Mouse (Mus musculus): ENCODE data around the gene Bcar3. TPM values are rescaled to one million over a fixed set of nuclear protein-coding genes. Genes with fewer than 3 reads are reported as not detected.
A peak's percentile ranks its signal among the peaks of the same experiment; 100 is the strongest.

Bcar3 gene
- polyA plus RNA-seq, 1 experiment from 2014 or later, result 23.4 TPM

DNA sequence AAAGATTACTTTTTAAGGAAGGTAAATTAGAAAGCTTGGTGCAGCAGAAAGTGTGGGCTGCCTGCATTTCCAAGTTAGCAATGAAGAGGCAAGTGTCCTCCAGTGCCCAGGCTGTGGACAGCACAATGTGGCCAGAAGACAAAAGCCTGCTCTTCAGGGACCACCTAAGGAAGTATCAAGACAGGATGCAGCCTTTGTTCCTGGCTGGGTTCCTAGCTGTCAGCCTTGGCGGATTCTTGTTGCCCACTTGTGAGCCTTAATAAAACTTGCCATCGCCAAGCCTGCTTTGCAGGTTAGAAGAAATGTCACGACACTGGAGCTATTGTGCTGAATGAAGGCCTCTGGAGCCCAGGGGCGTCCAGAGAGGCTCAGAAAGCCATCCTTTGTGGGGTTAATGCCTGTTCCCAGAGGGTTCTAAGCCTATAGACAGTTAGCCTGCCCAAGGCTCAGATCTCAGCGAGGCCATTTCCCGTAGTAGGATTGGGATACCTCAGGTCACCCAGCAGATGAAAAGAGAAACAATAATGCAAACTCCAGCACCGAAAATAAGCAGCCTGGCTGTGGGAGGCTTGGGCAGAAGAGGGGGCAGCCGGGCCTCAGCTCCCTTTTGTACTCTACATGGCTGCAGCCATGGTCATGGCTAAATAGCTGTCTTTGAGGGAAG is 167.0 kb downstream of the Bcar3 start:
- 65% methylated on average over 8 of the region's 8 CpGs for WGBS
- Histone ChIP-seq H3K9ac (no peak overlapping the region), H3K4me1 (replicated peaks) (peaks cover 11% of the 10 kb centered on the region), H3K36me3 (no peaks in the 10 kb centered on the region), H3K27me3 (replicated peaks) (no peaks in the 10 kb centered on the region), H3K4me2 (replicated peaks) (no peak overlapping the region), H3K9me3 (no peaks in the 10 kb centered on the region), H3K27ac (peak overlapping the region; percentile 0; the same call in 1 of the 2 replicates), H3K4me3 (replicated peaks) (no peak overlapping the region)
- ATAC-seq, result no peak

DNA sequence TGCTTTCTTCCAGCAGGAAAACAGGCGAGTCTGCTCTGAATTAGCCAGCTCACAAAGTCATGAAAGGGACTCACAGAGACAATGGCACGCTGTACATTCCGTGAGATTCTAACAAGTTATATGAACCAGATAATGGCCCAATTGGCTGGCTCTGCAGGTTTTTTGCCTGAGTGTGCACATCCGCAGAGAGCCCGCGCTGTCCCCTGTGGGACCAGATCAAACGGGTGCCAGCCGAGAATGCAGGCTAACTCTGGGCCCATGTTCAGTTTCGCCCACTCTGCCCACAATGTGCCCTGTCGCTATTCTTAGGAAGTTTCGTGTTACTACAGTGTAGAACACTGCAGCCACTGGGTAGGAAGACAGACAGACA is 167.6 kb downstream of the Bcar3 start:
- Histone ChIP-seq H3K27ac (no peak overlapping the region), H3K9me3 (no peaks in the 10 kb centered on the region), H3K36me3 (no peaks in the 10 kb centered on the region), H3K4me1 (replicated peaks) (peaks cover 11% of the 10 kb centered on the region), H3K9ac (no peak overlapping the region), H3K27me3 (replicated peaks) (no peaks in the 10 kb centered on the region), H3K4me3 (replicated peaks) (no peak overlapping the region), H3K4me2 (replicated peaks) (no peak overlapping the region)
- 80% methylated on average over 11 of the region's 11 CpGs for WGBS
- ATAC-seq, result no peak

DNA sequence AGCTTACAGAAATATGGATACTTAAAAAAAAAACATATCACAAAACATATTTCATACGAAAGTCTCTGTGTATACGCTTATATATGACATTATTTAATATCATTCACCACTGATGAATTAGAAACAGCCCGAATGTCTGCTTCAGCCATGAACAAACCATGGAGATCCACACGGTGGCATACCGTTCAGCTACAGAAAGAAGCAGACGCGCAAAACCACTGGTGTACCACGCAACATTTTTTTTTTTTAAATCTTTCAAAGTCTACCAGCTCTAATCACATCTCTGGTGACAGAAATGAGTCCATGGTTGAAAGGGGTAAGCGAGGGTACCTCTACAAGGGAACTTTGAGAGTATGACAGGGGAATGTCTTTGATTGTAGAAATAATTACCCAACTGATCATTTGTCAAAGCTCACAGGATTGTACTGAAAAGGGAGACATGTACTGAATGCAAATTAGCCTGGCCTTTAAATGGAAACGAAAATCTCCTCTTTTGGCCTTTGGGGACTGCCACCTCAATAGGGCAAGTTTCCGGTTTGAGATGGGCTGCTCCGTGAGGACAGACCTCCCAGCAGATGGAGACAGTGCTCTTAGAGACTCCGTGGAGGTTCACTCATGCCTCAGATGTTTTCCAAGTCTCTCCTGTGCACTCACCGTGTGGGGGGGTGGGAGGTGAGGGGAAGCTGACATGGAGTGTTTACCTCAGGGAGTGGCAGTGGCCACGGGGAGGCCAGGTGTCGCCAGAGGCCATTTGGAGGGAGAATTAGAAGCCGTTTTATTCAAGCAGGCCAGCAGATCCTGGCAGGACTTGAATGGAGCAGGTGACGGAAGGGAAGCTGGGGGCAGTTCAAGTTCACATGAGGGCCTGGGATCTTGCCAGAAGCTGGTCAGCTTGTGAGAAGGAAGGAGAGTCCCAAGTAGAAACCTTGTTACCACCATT is 168.3 kb downstream of the Bcar3 start:
- 47% methylated on average over 18 of the region's 18 CpGs for WGBS
- Histone ChIP-seq H3K4me1 (replicated peaks) (peaks cover 11% of the 10 kb centered on the region), H3K9ac (no peak overlapping the region), H3K27ac (0 out of 2 replicates have a peak overlapping the region, but pooled peaks have one; percentile 32), H3K4me2 (replicated peaks) (no peak overlapping the region), H3K9me3 (no peaks in the 10 kb centered on the region), H3K36me3 (no peaks in the 10 kb centered on the region), H3K27me3 (replicated peaks) (no peaks in the 10 kb centered on the region), H3K4me3 (replicated peaks) (no peak overlapping the region)
- no peak for ATAC-seq

DNA sequence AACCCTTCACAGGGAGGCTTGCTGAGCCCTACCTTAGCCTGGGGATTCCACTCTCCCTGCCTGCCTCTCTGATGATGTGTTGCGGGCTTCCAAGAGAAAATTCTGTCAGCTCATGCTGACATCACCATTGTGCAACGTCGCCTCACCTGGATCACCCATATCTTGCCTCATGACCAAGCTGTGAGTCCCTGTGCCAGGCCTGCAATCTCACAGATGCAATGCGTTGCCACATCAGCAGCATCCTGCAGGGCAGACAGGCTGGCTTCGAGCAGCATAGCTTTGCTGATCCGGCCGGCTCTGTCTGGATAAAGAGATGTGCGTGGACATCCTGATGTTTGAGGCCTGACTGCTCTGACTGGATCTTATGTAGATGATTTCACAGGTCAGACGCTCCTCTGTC is 169.2 kb downstream of the Bcar3 start:
- H3K36me3 ChIP-seq, result no peaks in the 10 kb centered on the region
- no peaks in the 10 kb centered on the region for H3K9me3 ChIP-seq
- H3K4me2 ChIP-seq (replicated peaks), result no peak overlapping the region
- H3K4me3 ChIP-seq (replicated peaks), result no peak overlapping the region
- 80% methylated on average over 9 of the region's 9 CpGs for WGBS
- peaks cover 9% of the 10 kb centered on the region for H3K4me1 ChIP-seq (replicated peaks)
- H3K27me3 ChIP-seq (replicated peaks), result no peaks in the 10 kb centered on the region
- ATAC-seq, result no peak
- no peak overlapping the region for H3K27ac ChIP-seq
- H3K9ac ChIP-seq, result no peak overlapping the region

GRCm38 (mm10) chr3:122466100-122466730 is 172.3 kb downstream of the Bcar3 start:
- Histone ChIP-seq H3K9ac (no peak overlapping the region), H3K27me3 (replicated peaks) (no peaks in the 10 kb centered on the region), H3K4me3 (replicated peaks) (no peak overlapping the region), H3K36me3 (no peaks in the 10 kb centered on the region), H3K4me1 (replicated peaks) (peaks cover 12% of the 10 kb centered on the region), H3K27ac (no peak overlapping the region), H3K9me3 (no peaks in the 10 kb centered on the region), H3K4me2 (replicated peaks) (no peak overlapping the region)
- ATAC-seq, result peak; percentile 29; the same call in 1 of the 2 replicates
- WGBS, result 43% methylated on average over 9 of the region's 9 CpGs

GRCm38 (mm10) chr3:122467977-122468376 is 174.0 kb downstream of the Bcar3 start:
- Histone ChIP-seq H3K4me1 (replicated peaks) (peaks cover 10% of the 10 kb centered on the region), H3K4me3 (replicated peaks) (no peak overlapping the region), H3K9ac (no peak overlapping the region), H3K9me3 (no peaks in the 10 kb centered on the region), H3K4me2 (replicated peaks) (no peak overlapping the region), H3K27me3 (replicated peaks) (no peaks in the 10 kb centered on the region), H3K27ac (no peak overlapping the region), H3K36me3 (no peaks in the 10 kb centered on the region)
- WGBS, result 71% methylated on average over 2 of the region's 2 CpGs
- ATAC-seq, result no peak

- H3K36me3 ChIP-seq, result no peaks in the 10 kb centered on the region
- H3K4me3 ChIP-seq (replicated peaks), result no peak overlapping the region
- no peak overlapping the region for H3K9ac ChIP-seq
- H3K9me3 ChIP-seq, result no peaks in the 10 kb centered on the region
- peak; percentile 71 for ATAC-seq
- peaks cover 28% of the 10 kb centered on the region for H3K4me1 ChIP-seq (replicated peaks)
- no peaks in the 10 kb centered on the region for H3K27me3 ChIP-seq (replicated peaks)
- H3K4me2 ChIP-seq (replicated peaks), result no peak overlapping the region
- 53% methylated on average over 14 of the region's 14 CpGs for WGBS
- peak overlapping the region; percentile 78 for H3K27ac ChIP-seq
Observed at GRCm38 (mm10) chr3:122470326-122471016, 176.5 kb downstream of the Bcar3 start.

DNA sequence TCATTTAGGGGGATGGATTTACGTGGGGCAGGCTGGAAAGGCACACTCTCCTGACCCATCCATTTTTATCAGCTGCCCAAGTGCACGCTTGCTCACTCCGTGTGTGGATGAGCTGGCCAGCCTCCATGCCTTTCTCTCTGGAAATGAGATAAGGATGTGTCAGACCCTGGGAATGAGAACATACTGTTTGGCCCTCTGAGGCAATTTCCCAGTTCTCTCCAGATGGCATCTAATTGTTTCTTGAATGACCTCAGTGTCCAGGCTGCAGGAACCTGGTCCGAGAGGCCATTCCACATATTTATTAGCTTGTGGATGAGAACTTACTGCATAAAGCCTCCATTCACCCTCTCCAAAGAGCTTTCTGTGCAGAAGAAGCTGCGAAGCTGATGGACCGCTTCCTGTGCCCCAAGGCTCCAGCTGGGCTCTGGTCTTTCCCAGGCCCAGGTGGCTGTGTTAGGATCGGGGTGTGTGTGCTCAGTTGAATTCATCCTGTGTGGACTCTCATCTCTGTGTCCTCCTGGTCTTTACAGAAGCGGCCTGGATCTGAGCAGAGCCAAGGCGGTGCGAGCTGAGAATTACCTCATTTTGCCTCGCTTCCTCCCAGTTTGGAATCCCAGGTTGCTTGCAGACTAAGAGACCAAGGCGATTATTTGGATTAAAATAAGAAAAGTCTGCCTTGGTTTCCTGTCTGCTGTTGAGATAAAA is 177.2 kb downstream of the Bcar3 start:
- H3K36me3 ChIP-seq, result no peaks in the 10 kb centered on the region
- no peaks in the 10 kb centered on the region for H3K9me3 ChIP-seq
- H3K9ac ChIP-seq, result no peak overlapping the region; the same call in 1 of the 2 replicates
- no peak overlapping the region for H3K4me3 ChIP-seq (replicated peaks)
- H3K27me3 ChIP-seq (replicated peaks), result no peaks in the 10 kb centered on the region
- H3K27ac ChIP-seq, result peak overlapping the region; percentile 78
- 47% methylated on average over 12 of the region's 12 CpGs for WGBS
- peaks cover 28% of the 10 kb centered on the region for H3K4me1 ChIP-seq (replicated peaks)
- peak; percentile 34 for ATAC-seq
- H3K4me2 ChIP-seq (replicated peaks), result no peak overlapping the region

- no peak overlapping the region for H3K4me2 ChIP-seq (replicated peaks)
- H3K36me3 ChIP-seq, result no peaks in the 10 kb centered on the region
- no peak for ATAC-seq
- H3K4me1 ChIP-seq (replicated peaks), result peaks cover 28% of the 10 kb centered on the region
- H3K27me3 ChIP-seq (replicated peaks), result no peaks in the 10 kb centered on the region
- WGBS, result 83% methylated on average over 11 of the region's 11 CpGs
- no peak overlapping the region for H3K9ac ChIP-seq
- no peak overlapping the region for H3K27ac ChIP-seq
- H3K4me3 ChIP-seq (replicated peaks), result no peak overlapping the region
- no peaks in the 10 kb centered on the region for H3K9me3 ChIP-seq
Observed at GRCm38 (mm10) chr3:122472412-122472811, 178.5 kb downstream of the Bcar3 start.

- no peak overlapping the region; the same call in 1 of the 2 replicates for H3K4me2 ChIP-seq (replicated peaks)
- H3K27ac ChIP-seq, result peak overlapping the region; percentile 80
- no peaks in the 10 kb centered on the region for H3K9me3 ChIP-seq
- H3K27me3 ChIP-seq (replicated peaks), result no peaks in the 10 kb centered on the region
- 63% methylated on average over 11 of the region's 11 CpGs for WGBS
- no peak for ATAC-seq
- H3K36me3 ChIP-seq, result no peaks in the 10 kb centered on the region
- H3K9ac ChIP-seq, result no peak overlapping the region
- H3K4me3 ChIP-seq (replicated peaks), result no peak overlapping the region
- H3K4me1 ChIP-seq (replicated peaks), result peaks cover 28% of the 10 kb centered on the region
Observed at GRCm38 (mm10) chr3:122473523-122474034, 179.6 kb downstream of the Bcar3 start.

- no peaks in the 10 kb centered on the region for H3K27me3 ChIP-seq (replicated peaks)
- peaks cover 28% of the 10 kb centered on the region for H3K4me1 ChIP-seq (replicated peaks)
- no peaks in the 10 kb centered on the region for H3K9me3 ChIP-seq
- H3K4me2 ChIP-seq (replicated peaks), result no peak overlapping the region; the same call in 1 of the 2 replicates
- H3K27ac ChIP-seq, result peak overlapping the region; percentile 80
- no peak overlapping the region for H3K9ac ChIP-seq
- no peaks in the 10 kb centered on the region for H3K36me3 ChIP-seq
- peak; percentile 76 for ATAC-seq
- H3K4me3 ChIP-seq (replicated peaks), result no peak overlapping the region
- WGBS, result 14% methylated on average over 5 of the region's 5 CpGs
Observed at GRCm38 (mm10) chr3:122474067-122474466, 180.1 kb downstream of the Bcar3 start.
